Mouse (Mus musculus) bone marrow macrophage, adult 2 months (primary cell): ENCODE data around the gene Rin2. TPM values are rescaled to one million over a fixed set of nuclear protein-coding genes. Genes with fewer than 3 reads are reported as not detected.

Experiments used
- H3K27ac ChIP-seq: 2 replicates; pipeline ENCODE4 v1.5.1; 2012; ENCODE audit warnings: low read depth, low read length; ENCODE audit not compliant: insufficient read depth
- H3K4me1 ChIP-seq: 2 replicates; pipeline ENCODE4 v1.6.1; 2012; ENCODE audit warnings: low read length; ENCODE audit not compliant: control insufficient read depth, insufficient read depth
- H3K4me3 ChIP-seq: 2 replicates; pipeline ENCODE4 v1.5.1; 2012; ENCODE audit warnings: mild to moderate bottlenecking, low read length, moderate library complexity; ENCODE audit not compliant: insufficient read depth
- CTCF ChIP-seq: IDR thresholded peaks from 2 replicates; pipeline ENCODE4 v1.5.1; 2012; ENCODE audit warnings: low read depth, mild to moderate bottlenecking, low read length, moderate library complexity
- POLR2A ChIP-seq: IDR thresholded peaks from 2 replicates; pipeline ENCODE4 v1.6.1; 2012; ENCODE audit warnings: mild to moderate bottlenecking, low read depth, low read length, borderline replicate concordance
- polyA plus RNA-seq: library from polyadenylated mRNA; stranded (reverse); fragments of >200 nt; gene quantifications from 2 replicates; pipeline ENCODE4 v1.2.4, GENCODE M21; 2012; ENCODE audit not compliant: missing spikeins, insufficient read depth, insufficient read length

The Rin2 gene
- polyA plus RNA-seq, 1 experiment = 70.2 TPM

- Histone ChIP-seq H3K4me3 (peak within 1 kb of the TSS; percentile 95), H3K4me1 (peaks cover 36% of the 10 kb centered on the region), H3K27ac (peak within 1 kb of the TSS; percentile 9; the same call in 1 of the 2 replicates)
- TF ChIP-seq CTCF = no peak
- no peak for TF ChIP-seq POLR2A
Observed at GRCm38 (mm10) chr2:145901861-145902260, 226.8 kb downstream of the Rin2 start, which contains the start of gene Naa20. Naa20 (plus strand) TSS chr2:145902099.

- TF ChIP-seq POLR2A (no peak), CTCF (no peak)
- Histone ChIP-seq H3K27ac (peak overlapping the region; percentile 79), H3K4me3 (peak overlapping the region; percentile 95), H3K4me1 (peaks cover 34% of the 10 kb centered on the region)
Observed at GRCm38 (mm10) chr2:145903061-145903901, 228.3 kb downstream of the Rin2 start.

- H3K27ac ChIP-seq = peak overlapping the region; percentile 79
- H3K4me3 ChIP-seq = peak overlapping the region; percentile 95
- H3K4me1 ChIP-seq = peaks cover 32% of the 10 kb centered on the region
- no peak for TF ChIP-seq POLR2A
- TF ChIP-seq CTCF = no peak
Observed at GRCm38 (mm10) chr2:145903983-145904616, 229.1 kb downstream of the Rin2 start.

- no peak for TF ChIP-seq CTCF
- H3K27ac ChIP-seq = peak overlapping the region; percentile 79
- peak overlapping the region; percentile 95 for H3K4me3 ChIP-seq
- peaks cover 28% of the 10 kb centered on the region for H3K4me1 ChIP-seq
Observed at GRCm38 (mm10) chr2:145905156-145905555, 230.1 kb downstream of the Rin2 start.

- Histone ChIP-seq H3K27ac (peak overlapping the region; percentile 79), H3K4me3 (peak overlapping the region; percentile 95), H3K4me1 (peaks cover 25% of the 10 kb centered on the region)
Observed at GRCm38 (mm10) chr2:145905884-145906283, 230.9 kb downstream of the Rin2 start.

GRCm38 (mm10) chr2:145920941-145921650 lies 246.1 kb downstream of the Rin2 start:
- no peak overlapping the region for H3K27ac ChIP-seq
- H3K4me1 ChIP-seq = no peaks in the 10 kb centered on the region
- H3K4me3 ChIP-seq = no peak overlapping the region
- TF ChIP-seq CTCF (no peak), POLR2A (no peak)

GRCm38 (mm10) chr2:145934339-145935231 lies 259.6 kb downstream of the Rin2 start, which contains the start of the genes Cfap61 and Crnkl1:
Cfap61 (plus strand) TSS chr2:145934784.
Crnkl1 (minus strand) TSS chr2:145935014.
- peaks cover 4% of the 10 kb centered on the region for H3K4me1 ChIP-seq
- peak within 1 kb of the TSS; percentile 99 for H3K4me3 ChIP-seq
- no peak for TF ChIP-seq CTCF
- no peak within 1 kb of the TSS for H3K27ac ChIP-seq

GRCm38 (mm10) chr2:145936975-145937374 lies 262.0 kb downstream of the Rin2 start:
- no peak for TF ChIP-seq CTCF
- no peak for TF ChIP-seq POLR2A

More at GRCm38 (mm10) chr2:145936975-145937374, 262.0 kb downstream of the Rin2 start:
- H3K4me3 ChIP-seq = no peak overlapping the region
- H3K27ac ChIP-seq = no peak overlapping the region
- peaks cover 4% of the 10 kb centered on the region for H3K4me1 ChIP-seq

Other genes starting within 250 kb of the Rin2 start
- gene Naa20, start 226.9 kb downstream of the Rin2 start, polyA plus RNA-seq = 77.3 and 85.4 TPM in 2 replicates